Mouse (Mus musculus): ENCODE measurements around the gene Pla1a.

The Pla1a gene

GRCm38 (mm10) chr16:38369000-38369399 lies 63.9 kb downstream of the Pla1a start:
- DNase-seq (ENCODE audit: low spot score), result no peak

DNA sequence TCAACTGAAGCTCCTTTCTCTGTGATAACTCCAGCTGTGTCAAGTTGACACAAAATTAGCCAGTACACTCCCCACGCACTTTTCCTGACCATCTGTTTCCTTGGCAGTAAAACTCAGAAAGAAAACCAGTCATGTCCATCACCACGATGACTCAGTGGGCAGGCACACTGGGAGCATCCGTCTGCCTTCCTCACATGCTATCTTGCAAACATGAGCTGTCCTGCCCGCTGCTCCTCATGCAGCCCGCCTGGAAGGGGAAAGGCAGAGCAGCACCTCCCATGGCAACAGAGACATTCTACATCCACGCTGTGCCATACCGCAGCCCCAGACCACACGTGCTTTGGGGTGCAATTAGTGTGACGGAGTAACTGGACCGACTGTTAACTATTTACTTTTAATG lies 64.6 kb downstream of the Pla1a start:
- no peak for DNase-seq (ENCODE audit: low spot score)

DNA sequence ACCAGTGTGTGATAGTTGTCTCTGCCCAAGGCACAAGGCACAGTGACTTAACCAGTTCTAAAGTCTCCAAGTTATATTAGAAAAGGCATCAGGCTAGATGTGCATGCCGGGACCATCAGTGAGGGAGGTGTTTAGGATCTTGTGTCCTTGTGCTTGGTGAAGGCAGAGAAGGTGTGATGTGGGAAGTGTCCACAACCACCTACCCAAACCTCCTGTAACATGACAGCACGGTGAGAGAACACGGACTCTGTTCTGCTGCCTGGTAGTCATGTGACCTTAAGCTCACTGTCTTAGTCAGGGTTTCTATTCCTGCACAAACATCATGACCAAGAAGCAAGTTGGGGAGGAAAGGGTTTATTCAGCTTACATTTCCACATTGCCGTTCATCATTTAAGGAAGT lies 66.7 kb downstream of the Pla1a start:
- DNase-seq (ENCODE audit: low spot score), result no peak

DNA sequence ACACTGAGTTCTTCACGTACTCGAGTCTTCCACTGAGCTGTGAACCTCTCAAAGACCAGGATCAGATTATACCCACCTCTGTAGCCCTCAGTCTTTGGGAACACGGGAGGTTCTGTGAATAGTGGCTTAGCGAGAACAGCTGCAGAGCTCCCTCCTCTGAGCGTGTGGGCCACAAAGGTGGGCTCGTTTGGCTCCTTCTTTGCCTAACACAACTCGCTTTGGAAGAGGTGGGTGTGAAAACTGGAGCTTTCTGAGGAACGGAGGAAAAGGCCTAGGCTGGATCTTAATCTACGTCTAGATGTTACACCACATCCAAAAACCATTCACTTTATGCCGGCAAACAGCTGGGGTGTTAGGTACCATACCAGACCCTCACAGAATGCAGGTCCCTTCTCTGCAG lies 67.6 kb downstream of the Pla1a start:
- DNase-seq (ENCODE audit: low spot score), result no peak

GRCm38 (mm10) chr16:38363657-38364056 lies 69.3 kb downstream of the Pla1a start:
- DNase-seq (ENCODE audit: low spot score), result no peak

DNA sequence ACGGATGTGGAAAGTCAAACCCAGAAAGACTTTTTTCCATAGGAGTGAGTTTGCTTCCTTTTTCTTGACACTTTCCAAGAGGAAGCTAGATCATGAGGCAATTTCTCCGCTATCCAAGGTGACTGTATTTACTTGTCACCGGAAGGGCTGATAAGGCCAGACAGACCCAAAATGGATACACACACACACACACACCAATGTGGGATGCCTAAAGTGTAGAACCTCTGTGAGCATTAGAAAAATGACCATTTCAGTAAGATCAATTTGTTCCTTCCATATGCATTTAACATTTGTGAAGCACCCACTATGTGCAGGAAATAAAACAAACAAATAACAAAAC lies 69.7 kb downstream of the Pla1a start:
- no peak for DNase-seq (ENCODE audit: low spot score)

DNA sequence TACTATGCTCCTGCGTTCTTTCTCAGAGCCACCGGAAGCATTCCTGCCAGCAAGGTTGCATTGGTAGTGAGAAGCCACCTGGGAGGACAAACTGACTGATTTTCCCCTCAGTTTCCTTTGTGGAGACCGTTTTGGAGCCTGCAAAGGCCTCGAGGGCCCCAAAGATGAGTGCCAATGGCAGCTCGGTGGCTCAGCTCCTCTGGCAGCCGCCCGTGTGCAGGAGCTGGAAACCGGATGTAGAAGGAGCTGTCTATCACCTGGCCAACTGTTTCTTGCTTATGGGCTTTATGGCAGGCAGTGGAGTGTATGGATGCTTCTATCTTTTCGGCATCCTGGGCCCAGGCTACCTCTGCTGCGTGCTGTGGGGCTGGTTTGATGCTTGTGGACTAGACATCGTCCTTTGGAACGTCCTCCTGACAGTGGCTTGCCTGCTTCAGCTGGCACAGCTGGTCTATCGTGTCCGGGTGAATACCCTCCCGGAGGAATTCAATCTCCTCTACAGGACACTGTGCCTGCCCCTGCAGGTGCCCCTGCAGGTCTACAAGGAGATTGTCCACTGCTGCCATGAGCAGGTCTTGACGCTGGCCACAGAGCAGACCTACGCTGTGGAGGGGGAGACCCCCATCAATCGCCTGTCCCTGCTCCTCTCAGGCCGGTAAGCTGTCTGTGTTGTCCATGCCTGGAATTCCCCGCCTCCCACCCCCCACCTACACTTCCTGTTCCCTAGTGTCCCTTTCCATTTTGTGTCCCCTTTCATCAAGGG lies 70.3 kb downstream of the Pla1a start:
- DNase-seq (ENCODE audit: low spot score), result no peak

- no peak for DNase-seq (ENCODE audit: low spot score)
Measured at GRCm38 (mm10) chr16:38361933-38362332, 71.0 kb downstream of the Pla1a start, which contains the start of gene Popdc2. Gene Popdc2, plus strand, starts transcription at chr16:38362209.

- no peak for DNase-seq (ENCODE audit: low spot score)
Measured at GRCm38 (mm10) chr16:38360317-38360716, 72.6 kb downstream of the Pla1a start.

DNA sequence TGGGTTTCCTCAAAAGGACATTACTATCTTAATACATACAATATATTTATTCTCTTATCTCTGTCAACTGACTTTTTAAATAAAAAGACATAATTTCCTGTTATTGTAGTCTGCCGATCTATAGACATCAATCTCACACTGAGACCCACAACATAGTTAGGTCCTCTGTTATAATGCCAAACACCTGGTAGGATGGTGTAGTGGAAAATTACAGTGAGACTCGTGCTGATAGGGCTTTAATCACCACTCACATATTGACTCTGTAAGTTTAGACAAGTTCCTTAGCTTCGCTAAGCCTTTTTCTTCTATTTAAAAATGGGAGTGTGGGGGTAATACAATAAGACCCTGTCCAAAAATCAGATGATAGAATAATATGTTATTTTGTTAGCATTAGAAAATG lies 73.1 kb downstream of the Pla1a start:
- no peak for DNase-seq (ENCODE audit: low spot score)

- DNase-seq (ENCODE audit: low spot score), result no peak
Measured at GRCm38 (mm10) chr16:38359241-38359640, 73.7 kb downstream of the Pla1a start.

- no peak for DNase-seq (ENCODE audit: low spot score)
Measured at GRCm38 (mm10) chr16:38358256-38358812, 74.6 kb downstream of the Pla1a start.

DNA sequence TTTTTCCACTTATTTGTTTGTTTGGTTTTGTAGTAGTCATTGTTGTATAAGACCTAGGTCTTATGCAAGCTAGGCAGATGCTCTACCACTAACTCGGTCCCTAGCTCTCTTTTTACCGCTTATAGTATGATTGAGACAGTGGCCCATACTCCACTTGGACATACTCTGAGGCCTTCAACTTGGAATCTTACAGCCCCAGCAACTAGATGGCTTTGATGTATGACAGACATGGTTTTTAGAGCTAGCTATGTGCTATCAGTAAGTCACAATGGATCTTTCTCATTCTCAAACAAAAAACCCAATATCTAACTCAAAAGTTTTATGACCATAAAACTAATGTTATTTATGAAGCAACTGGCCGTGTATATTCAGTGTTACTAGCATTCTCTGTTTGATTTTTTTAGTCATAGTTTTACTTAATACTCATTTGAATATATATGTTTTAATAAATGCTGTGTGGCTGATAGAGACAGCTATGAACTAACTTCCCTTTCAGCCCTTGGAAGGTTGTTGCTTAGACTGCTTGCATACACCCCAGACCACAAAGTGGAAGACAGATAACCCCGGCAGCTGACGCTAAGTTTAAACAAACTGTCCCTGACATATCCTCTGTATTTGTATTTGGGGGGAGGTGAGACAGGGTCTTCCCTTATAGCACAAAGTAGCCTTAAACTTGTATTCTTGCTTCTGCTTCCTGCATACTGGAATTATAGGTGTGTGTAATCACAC lies 78.6 kb downstream of the Pla1a start:
- no peak for DNase-seq (ENCODE audit: low spot score)

DNA sequence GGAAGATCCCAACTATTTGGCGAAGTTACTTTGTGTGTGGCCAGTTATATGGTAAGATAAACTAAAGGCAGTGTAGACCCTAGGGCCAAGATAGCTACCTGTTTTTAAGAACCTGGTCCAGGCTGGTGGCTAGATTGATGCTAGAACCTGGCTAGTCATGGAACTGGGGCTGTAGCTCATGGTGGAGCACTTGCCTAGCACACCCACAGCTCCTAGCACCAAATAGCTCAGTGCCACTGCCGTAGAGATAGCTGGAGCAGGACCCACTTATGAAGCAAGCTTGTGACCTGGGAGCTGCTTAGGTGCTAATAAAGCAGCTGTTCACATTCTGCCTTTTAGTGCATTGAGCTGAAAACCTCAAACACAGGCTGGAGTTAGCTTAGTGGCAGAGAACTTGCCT lies 79.3 kb downstream of the Pla1a start:
- DNase-seq (ENCODE audit: low spot score), result no peak

DNA sequence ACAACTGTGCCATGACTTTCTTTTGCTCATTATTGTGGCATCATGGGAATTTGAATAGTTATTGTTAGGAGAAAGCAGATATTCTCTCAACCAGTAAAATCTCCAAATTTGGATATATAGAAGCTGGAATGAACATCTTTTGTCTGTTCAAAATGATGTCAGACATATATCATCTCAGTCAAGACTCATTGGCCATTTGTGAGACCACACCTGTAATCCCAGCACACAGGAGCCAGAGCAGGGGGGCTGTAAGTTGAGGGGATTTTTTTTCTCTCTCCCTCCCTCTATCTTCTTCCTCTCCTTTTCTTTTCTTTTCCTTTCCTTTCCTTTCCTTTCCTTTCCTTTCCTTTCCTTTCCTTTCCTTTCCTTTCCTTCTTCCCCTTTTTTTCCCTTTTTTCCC lies 80.1 kb downstream of the Pla1a start:
- no peak for DNase-seq (ENCODE audit: low spot score)

GRCm38 (mm10) chr16:38352031-38352430 lies 80.9 kb downstream of the Pla1a start:
- DNase-seq (ENCODE audit: low spot score), result no peak

DNA sequence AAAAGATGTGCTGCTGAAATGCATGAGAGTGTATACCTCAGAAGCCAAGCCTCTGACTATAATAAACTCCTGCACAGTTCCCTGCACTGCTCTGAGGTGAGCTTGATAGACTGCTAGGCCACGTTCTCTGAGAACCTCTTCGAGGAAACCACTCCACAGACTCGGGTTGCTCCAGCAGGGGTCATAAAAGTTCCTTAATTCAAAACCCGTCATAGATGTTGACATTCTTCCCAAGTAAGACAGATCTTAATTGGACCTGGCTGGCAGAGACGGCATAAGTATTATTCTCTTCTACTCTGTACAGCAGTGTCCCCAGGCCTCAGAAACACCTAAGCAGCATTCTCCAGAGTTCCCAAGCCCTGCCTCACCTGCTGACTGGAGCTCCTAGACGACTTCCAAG lies 82.0 kb downstream of the Pla1a start:
- no peak for DNase-seq (ENCODE audit: low spot score)

GRCm38 (mm10) chr16:38350361-38350855 lies 82.5 kb downstream of the Pla1a start:
- no peak for DNase-seq (ENCODE audit: low spot score)

GRCm38 (mm10) chr16:38349881-38350280 lies 83.1 kb downstream of the Pla1a start:
- no peak for DNase-seq (ENCODE audit: low spot score)

- DNase-seq (ENCODE audit: low spot score), result no peak
Measured at GRCm38 (mm10) chr16:38348217-38348761, 84.7 kb downstream of the Pla1a start.

DNA sequence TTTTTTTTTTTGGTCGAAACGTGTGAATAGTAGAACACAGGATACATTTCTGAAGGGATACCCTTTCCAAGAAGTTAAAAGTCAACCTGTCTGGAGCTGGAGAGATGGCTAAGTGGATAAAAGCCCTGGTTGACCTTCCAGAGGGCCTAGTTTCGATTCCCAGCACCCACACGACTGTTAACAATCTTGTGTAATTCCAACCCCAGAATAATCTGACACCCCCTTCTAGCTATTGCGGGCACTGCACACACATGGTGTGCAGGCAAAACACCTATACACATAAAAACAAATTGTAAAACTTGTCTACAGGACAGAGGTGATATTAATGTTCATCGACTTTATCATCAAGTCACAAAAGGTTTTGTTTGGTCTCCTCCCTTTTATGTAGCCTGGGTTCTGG lies 85.4 kb downstream of the Pla1a start:
- no peak for DNase-seq (ENCODE audit: low spot score)

DNA sequence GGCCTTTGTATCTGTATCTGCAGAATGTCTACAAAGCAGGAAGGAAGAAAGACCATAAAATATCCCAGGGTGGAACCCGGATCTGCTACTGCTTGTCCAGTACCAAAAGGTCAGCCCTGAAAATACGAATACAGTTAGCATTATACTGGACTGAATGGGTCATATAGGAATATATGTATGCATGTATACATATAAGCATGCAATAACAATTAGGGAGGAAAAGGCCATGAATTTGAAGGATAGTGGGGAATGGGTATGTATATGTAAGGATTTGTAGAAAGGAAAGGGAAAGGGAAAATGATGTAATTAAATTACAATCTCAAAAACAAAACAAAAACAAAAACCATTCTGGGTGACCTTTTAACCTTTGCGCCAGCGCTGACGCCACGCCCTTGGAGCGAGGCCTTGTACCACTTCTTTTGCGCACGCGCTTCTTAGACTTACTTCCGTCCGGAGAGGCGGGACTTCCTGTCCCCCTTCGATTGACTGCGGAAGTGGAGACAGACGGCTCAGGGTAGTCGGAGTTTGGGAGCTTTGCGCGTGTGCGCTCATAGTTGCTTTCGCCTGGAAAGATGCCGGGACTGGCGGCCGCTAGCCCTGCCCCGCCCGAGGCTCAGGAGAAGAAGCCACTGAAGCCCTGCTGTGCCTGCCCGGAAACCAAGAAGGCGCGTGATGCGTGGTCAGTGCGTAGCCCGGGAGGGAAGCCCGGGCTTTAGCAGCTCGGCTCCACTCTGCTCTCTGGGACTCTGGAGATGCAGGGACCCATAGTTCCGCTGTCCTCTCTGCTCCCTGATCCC lies 86.2 kb downstream of the Pla1a start, which contains the start of the genes Cox17 and Gm21987:
Cox17 (plus strand) TSS at position 463 of the 797 bp plus-strand sequence.
Gm21987 (plus strand) TSS at position 512 of the 797 bp plus-strand sequence.
- DNase-seq (ENCODE audit: low spot score), result peak; percentile 83

Measured in urinary bladder, postnatal 25 days (tissue).